Mouse (Mus musculus) heart, adult 2 months (tissue): ENCODE measurements at regions not wholly inside any gene's neighbourhood (a gene's known extent, or its start where the extent isn't known, plus 50 kb on each side); places are given as distances from the start of the nearest gene placed in this dataset.

Experiments used
- CTCF ChIP-seq: fragments of 200-600 bp; IDR thresholded peaks from 2 replicates; pipeline ENCODE4 v1.8.1; 2022; ENCODE audit warnings: antibody characterized with exemption, mild to moderate bottlenecking, moderate library complexity
- EP300 ChIP-seq: fragments of 200-500 bp; IDR thresholded peaks from 2 replicates; pipeline ENCODE4 v1.6.1; 2011; ENCODE audit warnings: low read depth, low read length, control low read depth; ENCODE audit not compliant: insufficient read depth
- POLR2A ChIP-seq: fragments of 200-500 bp; IDR thresholded peaks from 2 replicates; pipeline ENCODE4 v1.6.1; 2011; ENCODE audit warnings: mild to moderate bottlenecking, low read depth, low read length, control low read depth; ENCODE audit not compliant: insufficient read depth

DNA sequence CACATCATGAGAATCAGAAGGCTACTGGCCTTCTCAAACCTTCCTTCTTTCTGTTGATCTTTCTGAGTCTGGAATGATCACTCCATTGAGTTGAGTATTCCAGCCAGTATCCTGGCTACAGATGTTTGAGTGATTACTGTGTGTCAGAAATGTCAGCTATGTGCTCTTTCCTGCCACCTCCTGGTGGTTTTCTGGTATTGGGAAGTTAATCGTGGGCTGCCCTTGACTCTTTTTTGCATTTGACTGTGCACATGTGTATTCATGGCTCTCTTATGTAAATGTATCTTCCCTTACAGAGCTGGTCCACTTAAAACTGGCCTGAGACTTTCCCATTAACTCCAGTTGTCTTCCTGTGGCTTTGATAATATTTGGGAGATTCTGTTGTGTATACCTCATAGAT is 86.6 kb upstream of the Vmn1r26 start:
- TF ChIP-seq POLR2A: no peak
- 0 out of 2 replicates have a peak, but pooled peaks have one; percentile 22 for TF ChIP-seq CTCF
- no peak for TF ChIP-seq EP300
